Mouse (Mus musculus) kidney, postnatal 36 days (tissue): ENCODE measurements around the gene Samd9l.
"Not testable (repeated sequence)": the region's sequence is repeated elsewhere in the genome, so short reads cannot be mapped to it uniquely, and the experiment has no call there.

ENCODE experiments used
- DNase-seq, 2 experiments: peaks; one replicate each; pipeline ENCODE4 v3.0.0; 2021 to 2022; ENCODE audit warnings: mixed read lengths in 2 of 2

The Samd9l gene

DNA sequence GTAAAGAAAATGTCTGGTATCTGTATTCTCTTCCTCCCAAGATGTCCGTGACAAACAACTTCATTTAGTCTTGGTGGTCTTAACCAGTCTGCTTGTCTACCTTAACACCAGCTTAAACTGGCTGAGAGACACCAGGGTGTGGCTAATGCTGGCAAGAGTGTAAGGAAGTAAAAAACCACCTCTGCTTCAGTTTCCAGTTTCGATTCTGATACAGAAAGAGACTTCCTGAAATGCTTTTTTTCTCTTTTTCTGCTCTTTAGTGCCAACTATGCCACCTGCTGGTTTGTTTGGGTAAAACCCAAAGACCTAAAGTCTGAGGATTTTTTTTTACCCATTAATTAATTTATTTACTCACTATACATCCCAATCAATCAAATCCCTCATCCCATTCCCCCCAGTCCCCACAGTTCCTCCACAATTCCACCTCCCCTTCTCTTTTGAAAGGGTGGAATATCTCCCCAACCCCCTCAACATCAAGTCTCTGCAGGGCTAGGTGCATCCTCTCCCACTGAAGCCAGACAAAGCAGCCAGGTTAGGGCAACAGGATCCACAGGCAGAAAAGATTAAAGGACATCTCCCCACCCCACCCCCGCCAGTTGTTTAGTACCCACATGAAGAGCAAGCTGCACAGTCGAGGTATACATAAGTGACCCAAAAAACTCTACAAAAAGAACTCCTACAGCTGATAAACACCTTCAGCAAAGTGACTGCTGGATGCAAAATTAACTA lies at the start of gene Samd9l:
Gene Samd9l, minus strand, starts transcription at position 233 of the 729 bp plus-strand sequence.
- DNase-seq = peak; percentile 92 to 93

DNA sequence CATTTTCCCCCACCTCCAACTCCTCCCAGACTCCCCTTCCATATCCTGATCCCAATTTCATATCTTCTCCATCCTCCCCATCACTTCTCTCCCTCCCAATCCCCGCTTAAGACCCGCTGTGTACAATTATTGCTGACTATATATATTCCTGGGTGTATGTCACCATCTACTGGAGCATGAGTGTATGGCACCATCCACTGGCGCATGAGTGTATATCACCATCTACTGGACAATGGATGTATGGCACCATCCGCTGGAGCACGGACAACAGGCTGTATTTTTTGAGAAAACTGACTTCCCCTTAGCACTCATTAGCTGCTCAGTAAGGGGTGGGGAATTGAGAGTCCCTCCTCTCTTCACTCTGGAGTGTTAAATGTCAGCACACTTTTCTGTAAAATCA lies 48.0 kb upstream of the Samd9l start:
- DNase-seq = peak; percentile 69 to 78

DNA sequence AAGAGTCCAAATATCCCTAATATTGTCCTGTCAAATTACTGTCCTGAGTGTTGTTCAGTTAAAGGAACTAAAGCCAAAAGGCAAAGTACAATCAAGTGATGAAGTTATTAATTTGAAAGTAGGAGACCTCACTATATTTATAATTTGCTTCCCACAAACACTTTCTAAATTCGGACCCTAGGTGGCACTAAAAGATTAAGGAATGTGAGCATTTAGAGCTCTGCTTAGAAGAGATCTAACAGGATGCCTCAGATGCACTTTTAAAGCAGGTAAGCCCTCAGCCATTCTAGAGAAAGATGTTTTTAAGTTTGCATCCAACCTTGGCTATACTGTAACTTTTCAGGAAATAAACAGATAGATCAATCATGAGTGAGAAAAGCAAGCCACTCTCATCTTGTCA lies 44.5 kb upstream of the Samd9l start:
- DNase-seq = no peak

DNA sequence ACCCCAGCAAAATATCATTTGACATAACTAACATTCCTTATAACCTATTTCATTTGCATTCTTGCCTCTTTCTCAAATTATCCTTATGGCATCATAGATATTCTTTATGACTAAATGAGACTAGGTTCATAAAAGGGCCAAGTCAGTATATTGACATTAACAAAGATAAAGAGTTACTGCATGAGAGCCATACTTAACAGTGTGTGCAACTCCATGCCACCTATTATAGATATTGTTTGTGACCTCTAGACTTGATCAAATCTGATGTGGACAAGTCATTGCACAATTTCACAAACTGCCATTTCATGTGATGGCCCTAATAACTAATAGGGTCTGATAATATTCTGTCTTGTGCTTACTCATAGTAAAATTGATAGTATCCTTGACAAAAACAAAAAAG lies 36.7 kb upstream of the Samd9l start:
- no peak for DNase-seq

DNA sequence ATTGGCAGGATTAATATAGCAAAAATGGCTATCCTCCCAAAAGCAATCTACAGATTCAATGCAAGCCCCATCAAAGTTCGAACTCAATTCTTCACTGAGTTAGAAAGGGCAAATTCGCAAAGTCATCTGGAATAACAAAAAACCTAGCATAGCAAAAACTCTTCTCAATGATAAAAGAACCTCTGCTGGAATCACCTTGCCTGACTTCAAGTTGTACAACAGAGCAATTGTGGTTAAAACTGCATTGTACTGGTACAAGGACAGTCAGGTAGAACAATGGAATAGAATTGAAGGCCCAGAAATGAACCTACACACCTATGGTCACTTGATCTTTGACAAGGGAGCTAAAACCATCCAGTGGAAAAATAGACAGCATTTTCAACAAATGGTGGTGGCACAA lies 31.6 kb upstream of the Samd9l start:
- DNase-seq = not testable (repeated sequence)

DNA sequence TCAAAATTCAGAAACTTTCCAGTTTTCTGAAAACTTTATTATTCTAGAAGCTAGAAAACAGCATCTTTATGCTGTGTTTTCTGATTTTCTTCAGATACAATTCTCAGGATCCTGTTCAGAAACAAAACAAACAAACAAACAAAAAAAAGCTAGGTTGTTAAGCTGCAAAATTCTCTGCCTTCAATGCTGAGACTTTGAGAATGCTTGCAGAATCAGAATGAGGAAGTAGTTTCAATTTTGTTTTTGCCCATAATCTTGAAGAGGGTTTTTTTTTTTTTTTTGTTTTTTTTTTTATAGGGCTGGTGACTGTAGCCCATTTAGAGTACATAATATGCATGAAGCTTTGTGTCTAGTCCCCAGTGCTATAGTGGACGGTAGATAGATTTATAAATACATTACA lies 27.7 kb upstream of the Samd9l start:
- no peak for DNase-seq

DNA sequence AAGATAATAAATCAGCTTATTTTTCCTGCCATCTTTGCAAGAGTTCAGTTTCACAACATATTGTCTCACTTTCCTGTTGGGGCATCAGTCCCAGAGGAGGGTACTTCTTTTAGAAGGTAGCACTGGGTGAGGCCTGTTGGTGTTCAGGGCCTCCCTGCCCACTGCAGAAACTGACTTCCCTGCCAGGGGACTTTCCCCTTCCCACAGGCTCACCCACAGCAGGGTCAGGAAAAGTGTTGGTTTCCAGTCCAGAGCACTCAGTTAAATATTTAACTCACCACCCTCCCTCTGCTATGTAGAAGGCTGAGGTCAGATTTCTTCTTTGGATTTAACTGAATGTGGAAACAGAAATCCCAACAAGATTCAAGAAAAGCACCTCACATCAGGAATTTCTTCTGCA lies 26.0 kb upstream of the Samd9l start:
- peak; percentile 38 to 90 for DNase-seq

DNA sequence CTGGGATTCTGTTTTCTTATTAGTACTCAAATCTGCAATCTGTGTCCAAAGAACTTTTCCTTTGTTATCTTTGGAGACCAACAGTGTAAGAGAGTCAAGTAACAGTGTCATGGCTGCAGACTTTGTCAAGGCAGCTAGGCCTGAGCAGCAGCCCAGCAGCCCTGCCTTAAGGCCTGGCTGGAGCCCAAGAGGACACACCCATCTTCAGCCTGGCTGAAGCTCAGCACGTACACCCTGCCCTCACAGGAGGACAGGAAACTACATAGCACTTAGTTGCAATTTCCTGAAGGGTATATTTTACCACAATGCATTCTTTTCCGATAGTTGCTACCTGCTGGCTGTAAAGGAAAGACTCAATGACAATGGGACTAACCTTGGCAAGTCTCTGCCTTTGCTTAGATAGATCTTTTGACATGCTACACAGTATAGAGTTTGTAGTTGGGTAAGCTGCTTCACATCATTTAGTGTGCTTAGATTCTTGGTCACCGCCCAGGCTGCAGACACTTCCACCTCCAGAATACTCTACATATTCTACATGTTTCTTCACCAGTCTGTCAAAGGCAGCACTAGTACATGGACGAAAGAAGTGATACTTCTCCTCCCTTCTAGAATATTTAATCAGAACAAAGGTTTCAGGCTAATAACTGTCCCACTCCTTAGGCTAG lies 25.4 kb upstream of the Samd9l start:
- DNase-seq = peak; percentile 83 to 88

DNA sequence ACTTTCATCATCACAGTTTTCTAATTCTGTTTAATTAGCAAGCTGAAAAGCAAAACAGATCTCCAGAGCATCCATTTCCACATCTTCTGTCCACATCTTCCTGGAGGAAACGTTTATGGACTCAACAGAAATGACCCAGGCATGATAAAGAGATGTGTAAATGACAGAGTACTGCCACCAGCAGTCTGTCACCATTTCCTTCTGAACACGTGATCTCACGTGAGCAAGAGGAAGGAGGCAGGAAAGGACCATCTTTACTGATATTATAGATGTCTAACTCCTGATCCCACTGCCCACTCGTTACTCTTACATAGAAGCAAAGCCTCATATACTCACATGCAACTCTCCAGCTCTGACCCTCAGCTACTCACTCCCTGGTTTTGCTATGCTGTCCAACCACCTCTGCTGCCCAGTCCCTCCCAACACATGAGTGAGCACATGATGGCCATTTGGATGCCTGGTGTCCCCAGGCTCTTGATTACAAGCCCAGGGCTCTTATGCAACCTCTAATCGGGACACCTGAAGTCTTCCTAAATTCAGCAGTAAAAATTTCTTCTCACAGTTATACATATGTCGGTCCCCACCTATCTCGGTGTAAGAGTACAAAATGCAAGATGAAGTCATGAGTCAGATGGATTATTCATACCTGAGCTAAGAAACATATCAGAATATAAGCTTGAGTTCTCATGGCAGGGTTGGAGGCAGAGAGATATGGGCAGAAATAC lies 2.0 kb downstream of the Samd9l start:
- DNase-seq = peak; percentile 28 to 49

DNA sequence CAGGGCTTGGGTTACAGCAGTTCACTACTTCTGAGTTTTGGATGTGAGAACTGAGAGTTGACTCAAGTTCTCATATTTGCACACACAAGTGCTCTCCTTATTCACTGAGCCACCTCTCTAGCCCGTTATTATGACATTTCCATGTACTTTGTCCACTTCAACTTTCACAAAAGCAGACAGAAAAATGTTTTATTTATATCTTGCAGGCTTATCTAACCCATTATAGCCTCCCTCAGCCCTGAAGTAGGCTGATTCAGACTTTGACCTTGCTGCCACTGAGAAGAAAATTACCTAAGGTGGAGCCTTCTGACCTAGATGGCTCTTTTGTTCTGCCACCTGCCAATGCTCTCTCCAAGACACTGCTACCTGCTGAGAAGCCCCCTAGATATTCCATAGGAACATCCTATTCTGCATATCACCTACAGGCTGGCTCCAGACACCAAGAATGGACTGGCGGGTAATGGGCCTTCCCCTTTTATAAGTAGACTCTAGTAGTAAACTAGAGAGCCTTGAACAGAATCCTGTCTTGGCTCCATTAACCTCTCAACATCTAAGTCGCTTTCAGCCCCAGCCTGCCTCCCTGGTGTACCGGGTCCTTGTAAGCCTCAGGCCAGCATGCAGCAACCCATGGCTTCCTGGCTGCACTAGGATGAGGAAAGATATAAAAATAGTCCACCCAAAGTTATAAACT lies 3.3 kb downstream of the Samd9l start:
- DNase-seq = peak; percentile 53 to 63

DNA sequence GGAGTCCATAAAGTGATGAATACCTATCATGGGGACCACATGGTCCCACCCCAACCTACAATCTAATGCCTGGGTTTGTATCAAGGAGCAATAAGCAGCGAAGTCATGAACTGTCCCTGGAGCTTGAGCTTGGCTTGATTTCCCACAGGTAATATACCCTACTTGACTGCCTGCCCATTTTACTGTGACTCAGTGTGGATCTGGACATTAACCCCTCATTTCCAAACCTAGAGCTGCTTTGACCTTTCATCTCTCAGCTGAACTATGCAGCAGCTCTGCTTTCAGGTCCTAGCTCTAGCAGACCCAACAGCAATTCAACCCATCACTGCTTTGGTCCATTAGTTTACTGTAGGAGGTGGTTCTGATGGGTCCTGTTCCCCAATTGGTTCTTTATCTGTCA lies 9.4 kb downstream of the Samd9l start:
- peak; percentile 70 to 88 for DNase-seq

DNA sequence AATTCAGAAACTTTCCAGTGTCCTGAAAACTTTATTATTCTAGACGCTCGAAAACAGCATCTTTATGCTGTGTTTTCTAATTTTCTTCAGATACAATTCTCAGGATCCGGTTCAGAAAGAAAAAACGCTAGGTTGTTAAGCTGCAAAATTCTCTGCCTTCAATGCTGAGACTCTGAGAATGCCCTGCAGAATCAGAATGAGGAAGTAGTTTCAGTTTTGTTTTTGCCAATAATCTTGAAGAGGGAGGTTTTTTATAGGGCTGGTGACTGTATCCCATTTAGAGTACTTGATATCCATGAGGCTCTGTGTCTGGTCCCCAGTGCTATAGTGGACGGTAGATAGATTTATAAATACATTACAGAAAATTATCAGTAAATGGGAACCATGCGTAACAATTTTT lies 12.8 kb downstream of the Samd9l start:
- DNase-seq = no peak

DNA sequence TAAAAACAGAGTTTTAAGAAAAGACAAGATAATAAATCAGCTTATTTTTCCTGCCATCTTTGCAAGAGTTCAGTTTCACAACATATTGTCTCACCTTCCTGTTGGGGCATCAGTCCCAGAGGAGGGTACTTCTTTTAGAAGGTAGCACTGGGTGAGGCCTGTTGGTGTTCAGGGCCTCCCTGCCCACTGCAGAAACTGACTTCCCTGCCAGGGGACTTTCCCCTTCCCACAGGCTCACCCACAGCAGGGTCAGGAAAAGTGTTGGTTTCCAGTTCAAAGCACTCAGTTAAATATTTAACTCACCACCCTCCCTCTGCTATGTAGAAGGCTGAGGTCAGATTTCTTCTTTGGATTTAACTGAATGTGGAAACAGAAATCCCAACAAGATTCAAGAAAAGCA lies 14.6 kb downstream of the Samd9l start:
- DNase-seq = peak; percentile 14 to 62

DNA sequence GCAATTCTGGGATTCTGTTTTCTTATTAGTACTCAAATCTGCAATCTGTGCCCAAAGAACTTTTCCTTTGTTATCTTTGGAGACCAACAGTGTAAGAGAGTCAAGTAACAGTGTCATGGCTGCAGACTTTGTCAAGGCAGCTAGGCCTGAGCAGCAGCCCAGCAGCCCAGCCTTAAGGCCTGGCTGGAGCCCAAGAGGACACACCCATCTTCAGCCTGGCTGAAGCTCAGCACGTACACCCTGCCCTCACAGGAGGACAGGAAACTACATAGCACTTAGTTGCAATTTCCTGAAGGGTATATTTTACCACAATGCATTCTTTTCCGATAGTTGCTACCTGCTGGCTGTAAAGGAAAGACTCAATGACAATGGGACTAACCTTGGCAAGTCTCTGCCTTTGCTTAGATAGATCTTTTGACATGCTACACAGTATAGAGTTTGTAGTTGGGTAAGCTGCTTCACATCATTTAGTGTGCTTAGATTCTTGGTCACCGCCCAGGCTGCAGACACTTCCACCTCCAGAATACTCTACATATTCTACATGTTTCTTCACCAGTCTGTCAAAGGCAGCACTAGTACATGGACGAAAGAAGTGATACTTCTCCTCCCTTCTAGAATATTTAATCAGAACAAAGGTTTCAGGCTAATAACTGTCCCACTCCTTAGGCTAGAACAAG lies 15.1 kb downstream of the Samd9l start:
- DNase-seq = peak; percentile 53 to 69

DNA sequence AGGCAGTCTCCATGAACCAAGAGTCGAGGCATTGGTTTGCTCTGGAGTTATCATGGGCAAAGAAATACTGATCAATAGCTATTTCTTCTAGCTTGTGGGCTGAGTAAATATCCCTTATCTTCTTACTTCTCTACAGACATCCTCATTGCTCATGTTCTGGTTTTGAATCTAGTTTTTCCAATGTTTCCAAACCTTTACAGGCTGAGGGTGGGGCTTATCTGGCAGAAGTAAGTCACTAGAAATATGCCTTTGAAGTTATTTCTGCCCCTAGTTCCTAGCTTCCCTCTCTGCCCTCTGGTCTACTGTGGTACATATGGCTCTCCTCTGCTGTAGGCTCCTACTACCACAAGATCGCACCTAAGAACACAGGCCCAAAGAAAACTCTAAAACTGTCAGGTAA lies 20.2 kb downstream of the Samd9l start:
- DNase-seq = no peak

DNA sequence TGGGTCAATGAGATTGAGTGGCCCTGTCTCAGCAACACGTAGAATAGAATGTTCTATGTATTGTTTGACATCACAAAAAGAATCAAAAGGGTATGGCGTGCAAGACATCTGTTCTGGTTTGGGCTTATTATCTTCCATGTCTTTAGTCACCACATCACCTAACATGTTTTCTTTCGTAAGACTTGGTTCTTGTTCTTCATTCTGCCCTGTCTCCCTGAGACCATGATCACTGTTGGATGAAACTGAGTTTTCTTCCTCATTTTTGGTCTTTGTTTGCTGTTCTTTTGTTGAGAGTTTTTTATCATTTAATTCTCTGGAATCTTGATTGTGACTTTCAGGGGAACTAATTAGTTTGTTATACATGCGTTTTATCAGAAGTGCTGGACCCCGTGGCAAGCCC lies 22.7 kb downstream of the Samd9l start:
- no peak for DNase-seq

DNA sequence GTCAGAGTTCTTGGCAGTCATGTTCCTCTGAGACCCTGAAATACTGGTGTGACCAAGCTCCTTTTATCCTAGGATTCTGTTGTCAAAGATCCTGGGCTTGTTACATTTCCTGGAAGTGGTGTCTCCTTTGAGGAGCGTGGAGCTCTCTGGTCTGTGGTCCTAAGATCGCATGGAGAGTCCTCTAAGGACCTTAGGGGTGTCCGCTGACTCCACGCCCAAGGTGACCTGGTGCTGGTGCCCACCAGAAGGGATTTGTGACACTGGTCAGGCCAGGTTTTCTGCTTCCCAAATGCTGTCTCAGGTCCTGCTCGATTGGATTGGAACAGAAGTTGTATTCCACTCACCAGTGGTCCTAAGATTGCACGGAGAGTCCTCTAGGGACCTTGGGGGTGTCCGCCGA lies 29.8 kb downstream of the Samd9l start:
- no peak for DNase-seq

DNA sequence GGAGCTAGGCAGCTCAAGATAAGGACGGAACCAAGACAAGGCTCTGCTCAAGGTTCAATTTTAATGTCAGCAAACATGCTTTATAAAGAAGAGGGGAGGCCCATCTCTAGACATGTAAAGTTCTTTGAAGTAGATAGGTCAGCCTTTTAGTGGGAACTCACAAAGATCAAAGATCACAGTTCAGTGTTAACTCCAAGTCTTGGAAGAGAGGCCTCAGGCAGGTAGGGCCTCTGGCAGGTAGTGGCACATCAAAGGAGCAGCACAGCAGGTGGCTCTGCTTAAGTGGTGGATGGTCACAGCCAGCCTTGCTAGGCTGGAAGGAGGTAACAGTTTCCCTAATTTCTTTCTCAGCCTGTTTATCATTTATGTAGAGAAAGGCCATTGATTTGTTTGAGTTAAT lies 33.8 kb downstream of the Samd9l start:
- not testable (repeated sequence) for DNase-seq

DNA sequence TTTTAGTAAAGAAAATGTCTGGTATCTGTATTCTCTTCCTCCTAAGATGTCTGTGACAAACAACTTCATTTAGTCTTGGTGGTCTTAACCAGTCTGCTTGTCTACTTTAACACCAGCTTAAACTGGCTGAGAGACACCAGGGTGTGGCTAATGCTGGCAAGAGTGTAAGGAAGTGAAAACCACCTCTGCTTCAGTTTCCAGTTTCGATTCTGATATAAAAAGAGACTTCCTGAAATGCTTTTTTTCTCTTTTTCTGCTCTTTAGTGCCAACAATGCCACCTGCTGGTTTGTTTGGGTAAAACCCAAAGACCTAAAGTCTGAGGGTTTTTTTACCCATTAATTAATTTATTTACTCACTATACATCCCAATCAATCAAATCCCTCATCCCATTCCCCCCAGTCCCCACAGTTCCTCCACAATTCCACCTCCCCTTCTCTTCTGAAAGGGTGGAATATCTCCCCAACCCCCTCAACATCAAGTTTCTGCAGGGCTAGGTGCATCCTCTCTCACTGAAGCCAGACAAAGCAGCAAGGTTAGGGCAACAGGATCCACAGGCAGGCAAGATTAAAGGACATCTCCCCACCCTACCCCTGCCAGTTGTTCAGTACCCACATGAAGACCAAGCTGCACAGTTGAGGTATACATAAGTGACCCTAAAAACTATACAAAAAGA lies 53.3 kb downstream of the Samd9l start:
- DNase-seq = peak; percentile 64 to 73

DNA sequence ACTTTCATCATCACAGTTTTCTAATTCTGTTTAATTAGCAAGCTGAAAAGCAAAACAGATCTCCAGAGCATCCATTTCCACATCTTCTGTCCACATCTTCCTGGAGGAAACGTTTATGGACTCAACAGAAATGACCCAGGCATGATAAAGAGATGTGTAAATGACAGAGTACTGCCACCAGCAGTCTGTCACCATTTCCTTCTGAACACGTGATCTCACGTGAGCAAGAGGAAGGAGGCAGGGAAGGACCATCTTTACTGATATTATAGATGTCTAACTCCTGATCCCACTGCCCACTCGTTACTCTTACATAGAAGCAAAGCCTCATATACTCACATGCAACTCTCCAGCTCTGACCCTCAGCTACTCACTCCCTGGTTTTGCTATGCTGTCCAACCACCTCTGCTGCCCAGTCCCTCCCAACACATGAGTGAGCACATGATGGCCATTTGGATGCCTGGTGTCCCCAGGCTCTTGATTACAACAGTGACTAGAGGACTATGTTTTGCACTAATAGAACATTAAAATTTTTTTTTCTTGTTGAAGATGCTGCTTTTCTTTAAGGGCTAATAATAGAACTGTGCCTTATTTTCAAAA lies 54.2 kb downstream of the Samd9l start:
- not testable (repeated sequence) for DNase-seq

DNA sequence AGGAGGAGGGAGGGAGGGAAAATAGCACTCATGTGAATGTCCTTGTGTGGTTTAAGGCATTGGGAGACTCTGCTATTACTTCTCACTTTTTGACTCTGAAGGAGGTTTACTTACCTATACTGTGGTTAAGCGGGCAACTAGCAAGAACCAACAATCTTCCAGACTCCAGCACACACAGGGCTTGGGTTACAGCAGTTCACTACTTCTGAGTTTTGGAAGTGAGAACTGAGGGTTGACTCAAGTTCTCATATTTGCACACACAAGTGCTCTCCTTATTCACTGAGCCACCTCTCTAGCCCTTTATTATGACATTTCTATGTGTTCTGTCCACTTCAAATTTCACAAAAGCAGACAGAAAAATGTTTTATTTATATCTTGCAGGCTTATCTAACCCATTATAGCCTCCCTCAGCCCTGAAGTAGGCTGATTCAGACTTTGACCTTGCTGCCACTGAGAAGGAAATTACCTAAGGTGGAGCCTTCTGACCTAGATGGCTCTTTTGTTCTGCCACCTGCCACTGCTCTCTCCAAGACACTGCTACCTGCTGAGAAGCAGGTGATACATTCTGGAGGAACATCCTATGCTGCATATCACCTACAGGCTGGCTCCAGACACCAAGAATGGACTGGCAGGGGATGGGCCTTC lies 55.6 kb downstream of the Samd9l start:
- DNase-seq = not testable (repeated sequence)
